Mouse (Mus musculus) stomach, embryonic 15.5 days (tissue): ENCODE measurements around the gene Capn1. TPM values are rescaled to one million over a fixed set of nuclear protein-coding genes. Genes with fewer than 3 reads are reported as not detected.
A peak's percentile ranks its signal among the peaks of the same experiment; 100 is the strongest.

Source experiments
- ATAC-seq: fragments of 200-750 bp; cut with Nextera tagmentation; 2 replicates; pipeline ENCODE4 v1.8.0; 2017; ENCODE audit warnings: low read depth, moderate number of reproducible peaks, moderate TSS enrichment; ENCODE audit not compliant: insufficient read depth, low FRiP score
- H3K27ac ChIP-seq: fragments of 300-500 bp; sonication (generic); 2 replicates; pipeline ENCODE4 v1.5.1; 2015; ENCODE audit warnings: mild to moderate bottlenecking, inconsistent platforms
- H3K27me3 ChIP-seq: fragments of 300-500 bp; sonication (generic); replicated peaks from 2 replicates; pipeline ENCODE4 v1.6.1; 2015; ENCODE audit warnings: inconsistent platforms
- H3K36me3 ChIP-seq: fragments of 300-500 bp; sonication (generic); 2 replicates; pipeline ENCODE4 v1.6.1; 2015; ENCODE audit warnings: inconsistent platforms
- H3K4me1 ChIP-seq: fragments of 300-500 bp; sonication (generic); 2 replicates; pipeline ENCODE4 v1.6.1; 2015; ENCODE audit warnings: inconsistent platforms
- H3K4me2 ChIP-seq: fragments of 300-500 bp; sonication (generic); 2 replicates; pipeline ENCODE4 v1.6.1; 2015; ENCODE audit warnings: mild to moderate bottlenecking, inconsistent platforms
- H3K4me3 ChIP-seq: fragments of 300-500 bp; sonication (generic); replicated peaks from 2 replicates; pipeline ENCODE4 v1.5.1; 2015; ENCODE audit warnings: inconsistent platforms
- H3K9ac ChIP-seq: fragments of 300-500 bp; sonication (generic); 2 replicates; pipeline ENCODE4 v1.6.1; 2015; ENCODE audit warnings: inconsistent platforms
- H3K9me3 ChIP-seq: fragments of 300-500 bp; sonication (generic); 2 replicates; pipeline ENCODE4 v1.6.1; 2016; ENCODE audit warnings: inconsistent platforms
- WGBS: fragments of 180-500 bp; shearing (Covaris S2); methylation state at CpG from one replicate; pipeline ENCODE4 v1.1.7; 2015; 5-methylcytosine and 5-hydroxymethylcytosine counted together
- polyA plus RNA-seq: library from polyadenylated mRNA; unstranded; fragments of >200 nt; fragmentation: Nextera tagmentation; extraction: Ambion mirVana; gene quantifications from 2 replicates; pipeline ENCODE4 v1.2.1, GENCODE M21; 2015

The Capn1 gene
- polyA plus RNA-seq, result 15.2 and 16.4 TPM in 2 replicates

- H3K27me3 ChIP-seq, result no peaks in the 10 kb centered on the region
- ATAC-seq, result peak; percentile 63
- no peaks in the 10 kb centered on the region for H3K9me3 ChIP-seq
- H3K4me1 ChIP-seq, result peaks cover 12% of the 10 kb centered on the region
- H3K27ac ChIP-seq, result peak within 1 kb of the TSS; percentile 71
- 3% methylated on average over 40 of the region's 40 CpGs for WGBS
- peak within 1 kb of the TSS; percentile 88 for H3K4me2 ChIP-seq
- no peaks in the 10 kb centered on the region; the same call in 1 of the 2 replicates for H3K36me3 ChIP-seq
- H3K4me3 ChIP-seq, result peak within 1 kb of the TSS; percentile 57
- H3K9ac ChIP-seq, result peak within 1 kb of the TSS; percentile 50
Measured at GRCm38 (mm10) chr19:6015511-6016315, at the start of gene Capn1. TSS of gene Capn1 (minus strand) at chr19:6015897.

GRCm38 (mm10) chr19:6063081-6063480, 47.4 kb upstream of the Capn1 start:
- no peaks in the 10 kb centered on the region for H3K9me3 ChIP-seq
- no peaks in the 10 kb centered on the region for H3K27me3 ChIP-seq
- H3K9ac ChIP-seq, result no peak overlapping the region
- peak overlapping the region; percentile 93; the same call in 1 of the 2 replicates for H3K4me3 ChIP-seq
- 93% methylated on average over 6 of the region's 6 CpGs for WGBS
- no peak for ATAC-seq
- H3K4me1 ChIP-seq, result peaks cover 40% of the 10 kb centered on the region
- H3K4me2 ChIP-seq, result peak overlapping the region; percentile 98; the same call in 1 of the 2 replicates
- H3K27ac ChIP-seq, result no peak overlapping the region
- peaks cover 3% of the 10 kb centered on the region; the same call in 1 of the 2 replicates for H3K36me3 ChIP-seq

GRCm38 (mm10) chr19:6062418-6062817, 46.7 kb upstream of the Capn1 start:
- peak overlapping the region; percentile 94; the same call in 1 of the 2 replicates for H3K9ac ChIP-seq
- peak overlapping the region; percentile 98 for H3K4me2 ChIP-seq
- H3K9me3 ChIP-seq, result no peaks in the 10 kb centered on the region
- 37% methylated on average over 5 of the region's 5 CpGs for WGBS
- H3K4me3 ChIP-seq, result peak overlapping the region; percentile 93
- peaks cover 36% of the 10 kb centered on the region for H3K4me1 ChIP-seq
- ATAC-seq, result no peak
- no peaks in the 10 kb centered on the region for H3K27me3 ChIP-seq
- peaks cover 3% of the 10 kb centered on the region; the same call in 1 of the 2 replicates for H3K36me3 ChIP-seq
- H3K27ac ChIP-seq, result peak overlapping the region; percentile 95

- WGBS, result under 1% methylated on average over 44 of the region's 44 CpGs
- ATAC-seq, result 0 out of 2 replicates have a peak, but pooled peaks have one; percentile 5
Measured at GRCm38 (mm10) chr19:6061641-6062302, 46.1 kb upstream of the Capn1 start.

GRCm38 (mm10) chr19:6061021-6061533, 45.4 kb upstream of the Capn1 start, which contains the start of gene Znhit2:
TSS of gene Znhit2 (plus strand) at chr19:6061192.
- H3K9me3 ChIP-seq, result no peaks in the 10 kb centered on the region
- peak within 1 kb of the TSS; percentile 95 for H3K27ac ChIP-seq
- WGBS, result under 1% methylated on average over 58 of the region's 58 CpGs
- no peaks in the 10 kb centered on the region for H3K27me3 ChIP-seq
- peaks cover 31% of the 10 kb centered on the region for H3K4me1 ChIP-seq
- peak within 1 kb of the TSS; percentile 98 for H3K4me2 ChIP-seq
- peaks cover 3% of the 10 kb centered on the region; the same call in 1 of the 2 replicates for H3K36me3 ChIP-seq
- H3K9ac ChIP-seq, result peak within 1 kb of the TSS; percentile 94
- ATAC-seq, result peak; percentile 72
- peak within 1 kb of the TSS; percentile 93 for H3K4me3 ChIP-seq

More at GRCm38 (mm10) chr19:6061641-6062302, 46.1 kb upstream of the Capn1 start:
- H3K4me2 ChIP-seq, result peak overlapping the region; percentile 98
- H3K4me3 ChIP-seq, result peak overlapping the region; percentile 93
- peaks cover 31% of the 10 kb centered on the region for H3K4me1 ChIP-seq
- no peaks in the 10 kb centered on the region for H3K27me3 ChIP-seq
- H3K36me3 ChIP-seq, result peaks cover 3% of the 10 kb centered on the region; the same call in 1 of the 2 replicates
- H3K27ac ChIP-seq, result peak overlapping the region; percentile 95
- peak overlapping the region; percentile 94 for H3K9ac ChIP-seq
- no peaks in the 10 kb centered on the region for H3K9me3 ChIP-seq

GRCm38 (mm10) chr19:6058966-6059365, 43.3 kb upstream of the Capn1 start:
- Histone ChIP-seq H3K36me3 (peaks cover 20% of the 10 kb centered on the region), H3K27me3 (no peaks in the 10 kb centered on the region), H3K4me2 (peak overlapping the region; percentile 69), H3K27ac (no peak overlapping the region), H3K4me3 (peak overlapping the region; percentile 86), H3K4me1 (peaks cover 32% of the 10 kb centered on the region), H3K9ac (no peak overlapping the region), H3K9me3 (no peaks in the 10 kb centered on the region)
- WGBS, result 75% methylated on average over 5 of the region's 5 CpGs
- no peak for ATAC-seq

- Histone ChIP-seq H3K36me3 (peaks cover 24% of the 10 kb centered on the region), H3K9me3 (no peaks in the 10 kb centered on the region), H3K4me3 (peak overlapping the region; percentile 86), H3K4me2 (peak overlapping the region; percentile 69), H3K9ac (peak overlapping the region; percentile 73), H3K27me3 (no peaks in the 10 kb centered on the region), H3K27ac (no peak overlapping the region), H3K4me1 (peaks cover 32% of the 10 kb centered on the region)
- 34% methylated on average over 5 of the region's 5 CpGs for WGBS
- ATAC-seq, result no peak
Measured at GRCm38 (mm10) chr19:6058513-6058912, 42.8 kb upstream of the Capn1 start.

GRCm38 (mm10) chr19:6057313-6058096, 41.8 kb upstream of the Capn1 start, which contains the start of the genes Mrpl49 and Fau:
TSS of gene Mrpl49 (minus strand) at chr19:6057785.
TSS of gene Fau (plus strand) at chr19:6057844.
- Histone ChIP-seq H3K4me2 (peak within 1 kb of the TSS; percentile 70), H3K9ac (peak within 1 kb of the TSS; percentile 73), H3K36me3 (peaks cover 33% of the 10 kb centered on the region), H3K27ac (peak within 1 kb of the TSS; percentile 80), H3K4me1 (peaks cover 25% of the 10 kb centered on the region), H3K27me3 (no peaks in the 10 kb centered on the region), H3K9me3 (no peaks in the 10 kb centered on the region), H3K4me3 (peak within 1 kb of the TSS; percentile 86)
- under 1% methylated on average over 63 of the region's 63 CpGs for WGBS
- ATAC-seq, result peak; percentile 87

- H3K9ac ChIP-seq, result peak overlapping the region; percentile 35; the same call in 1 of the 2 replicates
- H3K27me3 ChIP-seq, result no peaks in the 10 kb centered on the region
- 47% methylated on average over 4 of the region's 4 CpGs for WGBS
- no peaks in the 10 kb centered on the region for H3K9me3 ChIP-seq
- H3K27ac ChIP-seq, result no peak overlapping the region; the same call in 1 of the 2 replicates
- peaks cover 40% of the 10 kb centered on the region for H3K36me3 ChIP-seq
- H3K4me3 ChIP-seq, result peak overlapping the region; percentile 86
- ATAC-seq, result no peak
- peak overlapping the region; percentile 70 for H3K4me2 ChIP-seq
- peaks cover 17% of the 10 kb centered on the region for H3K4me1 ChIP-seq
Measured at GRCm38 (mm10) chr19:6056696-6057095, 41.0 kb upstream of the Capn1 start.

GRCm38 (mm10) chr19:6054296-6054695, 38.6 kb upstream of the Capn1 start:
- no peaks in the 10 kb centered on the region for H3K27me3 ChIP-seq
- H3K4me2 ChIP-seq, result no peak overlapping the region
- H3K27ac ChIP-seq, result no peak overlapping the region
- peaks cover 16% of the 10 kb centered on the region for H3K4me1 ChIP-seq
- H3K9me3 ChIP-seq, result no peaks in the 10 kb centered on the region
- no peak overlapping the region for H3K4me3 ChIP-seq
- peaks cover 62% of the 10 kb centered on the region for H3K36me3 ChIP-seq
- WGBS, result 86% methylated on average over 5 of the region's 5 CpGs
- H3K9ac ChIP-seq, result no peak overlapping the region
- ATAC-seq, result no peak

- Histone ChIP-seq H3K9me3 (no peaks in the 10 kb centered on the region), H3K4me3 (no peak overlapping the region), H3K4me1 (peaks cover 22% of the 10 kb centered on the region), H3K36me3 (peaks cover 71% of the 10 kb centered on the region), H3K27me3 (no peaks in the 10 kb centered on the region), H3K9ac (no peak overlapping the region), H3K27ac (no peak overlapping the region), H3K4me2 (no peak overlapping the region)
- 81% methylated on average over 7 of the region's 7 CpGs for WGBS
- no peak for ATAC-seq
Measured at GRCm38 (mm10) chr19:6052516-6052915, 36.8 kb upstream of the Capn1 start.
